Mouse (Mus musculus): ENCODE results near the gene Sec14l1.

DNA sequence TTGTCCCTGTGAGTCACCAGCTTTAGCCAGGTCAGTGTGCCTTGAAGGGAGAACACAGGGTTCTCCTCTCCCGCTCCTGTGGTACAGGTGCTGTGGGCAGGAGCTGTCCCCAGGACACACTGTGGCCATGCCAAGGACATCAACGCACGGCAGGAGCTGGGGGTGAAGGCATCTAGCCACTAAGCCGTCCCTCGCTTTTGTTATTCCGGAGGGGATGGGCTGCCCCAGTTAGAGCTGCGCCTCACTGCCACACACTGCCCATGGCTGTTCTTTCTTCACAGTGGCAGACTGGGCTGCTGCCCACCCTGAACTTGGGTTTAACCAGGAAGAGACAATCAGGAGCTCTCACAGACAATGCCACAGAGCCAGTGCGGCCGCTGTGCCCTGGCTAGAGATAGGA is 48.1 kb downstream of the Sec14l1 start:
- TF ChIP-seq EP300 (IDR thresholded peaks at IDR 0.05; ENCODE audit: low read depth), result no peak
- TF ChIP-seq CTCF (IDR thresholded peaks at IDR 0.05; ENCODE audit: low read depth), result no peak

All from liver, postnatal 0 days (tissue).